Mouse (Mus musculus) stomach, embryonic 14.5 days (tissue): Measurements from ENCODE around the gene 1810055G02Rik. TPM values are rescaled to one million over a fixed set of nuclear protein-coding genes. Genes with fewer than 3 reads are reported as not detected.
A peak's percentile ranks its signal among the peaks of the same experiment; 100 is the strongest.

Source experiments
- ATAC-seq: fragments of 200-750 bp; cut with Nextera tagmentation; 2 replicates; pipeline ENCODE4 v1.8.0; 2017; ENCODE audit warnings: low read depth, moderate TSS enrichment; ENCODE audit not compliant: insufficient number of reproducible peaks, insufficient read depth, low FRiP score
- H3K27ac ChIP-seq: fragments of 300-500 bp; sonication (generic); 2 replicates; pipeline ENCODE4 v1.5.1; 2014; ENCODE audit warnings: mild to moderate bottlenecking, low read length, moderate library complexity, mixed read lengths
- H3K27me3 ChIP-seq: fragments of 300-500 bp; sonication (generic); 2 replicates; pipeline ENCODE4 v1.6.1; 2014; ENCODE audit warnings: low read length, control low read depth, mixed read lengths; ENCODE audit not compliant: control insufficient read depth, insufficient read depth
- H3K36me3 ChIP-seq: fragments of 300-500 bp; sonication (generic); 2 replicates; pipeline ENCODE4 v1.6.1; 2014; ENCODE audit warnings: mild to moderate bottlenecking, control low read depth, low read length, moderate library complexity, mixed read lengths; ENCODE audit not compliant: control insufficient read depth, insufficient read depth
- H3K4me1 ChIP-seq: fragments of 300-500 bp; sonication (generic); 2 replicates; pipeline ENCODE4 v1.6.1; 2014; ENCODE audit warnings: low read length, control low read depth, mixed read lengths; ENCODE audit not compliant: control insufficient read depth, insufficient read depth
- H3K4me2 ChIP-seq: fragments of 300-500 bp; sonication (generic); replicated peaks from 2 replicates; pipeline ENCODE4 v1.6.1; 2014; ENCODE audit warnings: low read depth, low read length, control low read depth
- H3K4me3 ChIP-seq: fragments of 300-500 bp; sonication (generic); 2 replicates; pipeline ENCODE4 v1.5.1; 2014; ENCODE audit warnings: low read depth, low read length, control low read depth
- H3K9ac ChIP-seq: fragments of 300-500 bp; sonication (generic); replicated peaks from 2 replicates; pipeline ENCODE4 v1.6.1; 2014; ENCODE audit warnings: low read depth, mild to moderate bottlenecking, control low read depth, low read length, moderate library complexity, mixed read lengths
- H3K9me3 ChIP-seq: fragments of 300-500 bp; sonication (generic); 2 replicates; pipeline ENCODE4 v1.6.1; 2016; ENCODE audit warnings: low read depth, low read length, control low read depth; ENCODE audit not compliant: control insufficient read depth
- WGBS: fragments of 180-500 bp; shearing (Covaris S2); extraction: QIAGEN DNeasy Blood & Tissue Kit; methylation state at CpG from one replicate; pipeline ENCODE4 v1.1.7; 2014; 5-methylcytosine and 5-hydroxymethylcytosine counted together
- polyA plus RNA-seq: library from polyadenylated mRNA; unstranded; fragments of >200 nt; fragmentation: Nextera tagmentation; extraction: Ambion mirVana; gene quantifications from 2 replicates; pipeline ENCODE4 v1.2.1, GENCODE M21; 2014

The 1810055G02Rik gene
- polyA plus RNA-seq, 1 experiment from 2014 or later: 44.3 TPM

DNA sequence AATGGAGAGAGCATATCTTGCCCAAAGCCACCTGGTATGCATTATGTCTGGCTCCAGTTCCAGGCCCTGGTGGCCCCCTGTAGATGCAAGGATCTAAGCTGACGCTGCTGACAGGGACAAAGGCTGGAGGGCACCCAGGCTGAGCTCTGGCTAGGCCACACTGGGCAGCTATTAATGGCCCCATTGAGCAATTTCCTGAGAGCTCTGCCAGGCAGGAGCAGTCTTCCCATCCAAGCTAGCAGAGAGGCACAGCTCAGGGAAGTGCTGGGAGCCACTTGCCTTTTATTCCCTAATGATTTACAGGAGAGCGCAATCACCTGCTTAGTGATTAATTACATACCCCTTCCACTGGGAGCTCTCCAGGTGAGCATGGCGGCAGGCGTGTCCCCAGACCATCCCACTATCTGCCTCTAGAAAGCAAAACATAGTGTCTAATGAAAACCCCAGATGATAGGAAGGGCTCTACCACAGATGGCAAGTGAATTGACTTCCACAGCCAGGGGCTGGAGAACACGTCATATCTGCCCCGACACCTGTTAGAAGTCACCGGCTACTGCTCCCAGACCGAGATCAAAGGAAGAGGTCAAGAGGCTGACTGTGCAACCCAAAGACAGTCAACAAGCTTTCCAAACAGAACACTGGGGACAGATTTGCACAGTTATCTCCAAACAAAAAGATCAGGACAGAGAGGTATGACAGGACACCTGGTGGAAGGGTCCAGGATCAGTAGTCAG, 33.8 kb upstream of the 1810055G02Rik start:
- Histone ChIP-seq H3K27ac (no peak overlapping the region), H3K4me3 (no peak overlapping the region), H3K27me3 (no peaks in the 10 kb centered on the region), H3K4me1 (no peaks in the 10 kb centered on the region; the same call in 1 of the 2 replicates), H3K9ac (no peak overlapping the region), H3K36me3 (no peaks in the 10 kb centered on the region), H3K9me3 (no peaks in the 10 kb centered on the region), H3K4me2 (no peak overlapping the region)
- no peak for ATAC-seq
- WGBS: 76% methylated on average over 8 of the region's 8 CpGs

DNA sequence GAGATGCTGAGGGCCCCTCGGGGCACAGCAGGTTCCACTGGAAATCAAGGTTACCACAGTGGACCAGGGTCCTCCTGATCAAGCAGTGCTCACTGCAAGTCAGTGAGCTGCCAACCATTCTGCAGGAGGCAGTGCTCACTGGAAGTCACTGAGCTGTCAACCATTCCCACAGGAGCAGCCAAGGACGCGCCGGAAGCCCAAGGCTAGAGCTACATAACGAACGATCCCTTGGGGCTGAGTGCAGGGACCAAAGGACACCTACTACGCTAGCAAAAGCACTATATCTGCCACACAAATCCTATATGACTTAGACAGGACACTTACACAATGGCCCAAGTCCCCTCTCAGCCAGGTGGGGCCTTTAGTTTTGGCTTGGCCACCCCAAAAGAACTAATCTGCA, 27.4 kb upstream of the 1810055G02Rik start:
- peaks cover 47% of the 10 kb centered on the region for H3K4me1 ChIP-seq
- no peak overlapping the region for H3K9ac ChIP-seq
- no peak overlapping the region for H3K4me3 ChIP-seq
- WGBS: 85% methylated on average over 7 of the region's 7 CpGs
- H3K36me3 ChIP-seq: no peaks in the 10 kb centered on the region
- H3K4me2 ChIP-seq: 0 out of 2 replicates have a peak overlapping the region, but pooled peaks have one; percentile 5
- no peaks in the 10 kb centered on the region for H3K9me3 ChIP-seq
- ATAC-seq: no peak
- no peaks in the 10 kb centered on the region for H3K27me3 ChIP-seq
- peak overlapping the region; percentile 79 for H3K27ac ChIP-seq

DNA sequence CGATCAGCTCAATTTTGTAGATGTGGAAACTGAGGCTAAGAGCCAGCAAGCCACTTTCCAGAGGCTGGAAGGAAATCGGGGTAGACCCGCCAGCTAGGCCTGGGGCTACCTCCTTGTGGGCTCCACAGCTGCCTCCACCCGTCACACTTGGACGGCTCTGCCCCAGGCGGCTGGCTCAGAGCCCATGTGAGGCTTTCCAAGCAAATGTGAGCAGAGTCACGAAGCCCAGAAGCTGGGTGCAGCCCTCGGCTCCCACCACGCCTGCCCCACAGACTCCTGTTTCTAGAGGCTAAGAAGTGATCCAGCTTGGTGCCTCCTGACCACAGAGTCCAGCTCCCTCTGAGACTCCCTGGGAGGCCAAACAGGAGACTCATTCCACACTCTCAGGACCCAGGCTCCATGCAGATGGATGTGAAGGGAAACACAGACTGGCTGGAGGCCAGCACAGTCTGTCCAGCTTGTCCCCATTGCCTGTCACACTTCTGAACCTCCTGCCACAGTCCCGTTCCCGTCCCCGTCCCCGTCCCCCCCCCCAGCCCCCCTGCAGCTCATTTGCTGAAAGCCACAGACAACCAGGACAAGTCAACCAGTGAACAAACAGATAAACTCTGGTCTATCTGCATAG, 26.7 kb upstream of the 1810055G02Rik start:
- Histone ChIP-seq H3K4me3 (no peak overlapping the region), H3K4me2 (peak overlapping the region; percentile 5; the same call in 1 of the 2 replicates), H3K27me3 (no peaks in the 10 kb centered on the region), H3K27ac (peak overlapping the region; percentile 79), H3K9ac (no peak overlapping the region), H3K4me1 (peaks cover 47% of the 10 kb centered on the region), H3K36me3 (no peaks in the 10 kb centered on the region), H3K9me3 (no peaks in the 10 kb centered on the region)
- 34% methylated on average over 13 of the region's 13 CpGs for WGBS
- ATAC-seq: peak; percentile 60

DNA sequence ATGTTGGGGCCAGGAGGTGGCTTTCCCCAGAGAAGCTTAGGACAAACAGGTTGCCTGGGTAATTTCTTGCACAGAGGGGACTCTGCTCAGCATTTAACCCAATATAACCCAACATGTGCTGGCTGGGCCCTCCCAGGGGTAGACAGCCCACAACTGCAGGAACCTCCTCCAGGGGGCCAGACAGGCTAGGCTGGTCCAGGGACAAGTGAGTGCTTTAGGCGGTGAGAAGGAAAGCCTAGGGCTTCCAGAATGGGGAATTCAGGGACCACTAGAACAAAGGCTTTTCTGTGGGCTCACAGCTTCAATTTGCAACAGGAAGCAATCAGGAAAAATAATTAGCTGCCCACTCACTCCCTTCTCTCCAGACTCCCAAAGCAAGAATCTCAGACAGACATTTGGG, 23.7 kb upstream of the 1810055G02Rik start:
- 19% methylated on average over 1 of the region's 1 CpGs for WGBS
- H3K9me3 ChIP-seq: no peaks in the 10 kb centered on the region
- H3K4me2 ChIP-seq: peak overlapping the region; percentile 97
- H3K4me3 ChIP-seq: peak overlapping the region; percentile 97; the same call in 1 of the 2 replicates
- 0 out of 2 replicates have a peak overlapping the region, but pooled peaks have one; percentile 98 for H3K9ac ChIP-seq
- H3K27me3 ChIP-seq: no peaks in the 10 kb centered on the region
- no peak for ATAC-seq
- H3K4me1 ChIP-seq: peaks cover 63% of the 10 kb centered on the region
- peak overlapping the region; percentile 11; the same call in 1 of the 2 replicates for H3K27ac ChIP-seq
- no peaks in the 10 kb centered on the region for H3K36me3 ChIP-seq

DNA sequence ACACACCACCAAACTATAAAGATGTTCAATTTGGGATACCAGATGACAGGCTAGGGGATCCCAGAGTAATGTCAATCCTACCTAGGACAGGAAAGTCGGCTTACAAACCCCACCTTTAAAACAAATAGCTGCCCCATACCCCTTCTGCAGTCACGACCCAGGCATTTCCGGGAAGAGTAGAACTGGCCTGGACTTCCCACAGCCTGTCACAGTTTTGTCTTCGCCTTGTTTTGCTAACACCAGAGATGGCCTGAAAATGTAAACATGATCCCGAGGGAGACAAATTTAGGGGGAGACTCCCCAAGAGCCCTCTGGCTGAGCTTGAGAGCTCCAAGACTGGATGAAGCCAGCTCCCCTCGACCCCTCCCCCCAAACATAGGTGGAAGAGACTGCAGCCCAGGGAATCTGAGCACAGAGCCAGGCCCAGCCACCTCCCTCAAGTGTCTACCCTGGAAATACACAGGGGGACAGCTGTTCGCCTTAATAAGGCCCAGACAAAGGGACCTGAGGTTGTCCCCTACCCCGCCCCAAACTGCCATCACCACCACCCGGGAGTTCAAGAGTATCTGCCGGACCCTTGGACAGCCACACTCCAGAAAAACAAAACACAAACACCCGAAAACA, 23.0 kb upstream of the 1810055G02Rik start:
- no peak for ATAC-seq
- 8% methylated on average over 11 of the region's 11 CpGs for WGBS
- no peaks in the 10 kb centered on the region for H3K9me3 ChIP-seq
- peaks cover 58% of the 10 kb centered on the region for H3K4me1 ChIP-seq
- H3K4me3 ChIP-seq: peak overlapping the region; percentile 97
- H3K27ac ChIP-seq: peak overlapping the region; percentile 88; the same call in 1 of the 2 replicates
- peak overlapping the region; percentile 98 for H3K9ac ChIP-seq
- peak overlapping the region; percentile 97 for H3K4me2 ChIP-seq
- H3K27me3 ChIP-seq: no peaks in the 10 kb centered on the region
- H3K36me3 ChIP-seq: no peaks in the 10 kb centered on the region

DNA sequence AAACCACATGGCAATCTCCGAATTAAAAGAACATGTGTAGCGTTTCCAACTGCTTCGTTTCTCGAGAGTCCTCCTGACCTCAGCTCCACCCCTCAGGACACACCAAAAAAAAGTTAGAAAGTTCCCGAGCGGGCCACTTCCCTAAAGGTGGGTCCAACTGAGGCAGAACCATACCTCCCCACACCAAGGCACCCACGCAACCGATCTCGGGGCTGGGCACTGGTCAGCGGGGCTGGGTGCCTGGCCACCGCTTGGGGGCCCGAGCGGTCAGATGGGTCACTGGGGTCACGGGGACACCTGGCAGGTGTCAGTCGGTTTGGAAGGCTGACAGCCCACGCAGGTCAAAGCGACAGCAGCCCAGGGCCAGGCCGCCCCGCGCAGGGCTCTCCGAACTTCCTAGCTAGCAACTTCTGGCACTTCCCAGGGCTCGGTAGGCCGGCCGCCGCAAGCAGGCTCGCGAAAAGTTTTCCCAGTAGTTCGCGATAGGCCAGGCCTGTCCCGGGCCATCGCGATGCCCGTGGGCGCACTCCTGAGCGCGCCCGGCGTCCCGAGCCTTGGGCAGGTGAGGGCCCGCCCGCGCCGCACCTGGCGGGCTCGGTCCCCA, 22.4 kb upstream of the 1810055G02Rik start:
- Histone ChIP-seq H3K4me3 (peak overlapping the region; percentile 97), H3K4me2 (peak overlapping the region; percentile 97), H3K9me3 (no peaks in the 10 kb centered on the region), H3K9ac (peak overlapping the region; percentile 98), H3K27ac (peak overlapping the region; percentile 88), H3K36me3 (no peaks in the 10 kb centered on the region), H3K27me3 (no peaks in the 10 kb centered on the region), H3K4me1 (peaks cover 54% of the 10 kb centered on the region)
- WGBS: under 1% methylated on average over 45 of the region's 45 CpGs
- ATAC-seq: peak; percentile 12; the same call in 1 of the 2 replicates

DNA sequence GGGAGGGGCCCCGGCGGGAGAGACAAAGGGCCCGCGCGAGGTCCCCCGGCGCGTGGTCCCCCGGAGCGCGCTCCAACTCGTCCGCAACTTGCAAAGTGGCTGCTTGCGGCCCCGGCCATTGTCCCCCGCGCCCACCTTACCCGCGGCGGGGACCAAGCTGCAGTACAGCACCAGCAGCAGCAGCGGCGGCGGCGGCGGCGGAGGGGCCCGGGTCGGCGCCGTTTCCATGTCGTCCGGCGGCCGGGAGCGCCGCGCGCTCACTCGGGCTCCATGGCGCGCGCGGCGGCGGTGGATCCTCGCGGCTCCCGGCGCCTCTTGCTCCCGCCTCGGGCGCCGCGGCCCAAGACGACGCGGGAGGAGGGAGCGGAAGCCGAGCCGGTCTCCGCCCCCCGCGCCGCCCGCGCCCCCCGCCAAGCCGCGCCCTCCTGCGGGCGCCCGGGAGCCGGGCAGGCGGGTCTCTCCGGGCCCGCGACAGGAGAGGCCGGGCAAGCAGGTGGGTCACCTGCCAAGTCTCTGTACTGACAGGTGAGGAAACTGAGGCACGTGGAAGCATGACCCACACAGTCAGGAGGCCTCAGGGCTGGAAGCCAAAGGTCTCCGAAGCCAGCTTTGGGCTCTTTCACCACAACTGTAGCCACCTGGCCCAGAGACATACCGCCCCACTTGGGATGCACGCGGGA, 21.7 kb upstream of the 1810055G02Rik start, which contains the start of gene Lrp5:
Gene Lrp5, minus strand, starts transcription at position 350 of the 680 bp plus-strand sequence.
- no peaks in the 10 kb centered on the region for H3K36me3 ChIP-seq
- H3K9ac ChIP-seq: peak within 1 kb of the TSS; percentile 98
- H3K27ac ChIP-seq: peak within 1 kb of the TSS; percentile 88
- H3K4me1 ChIP-seq: peaks cover 48% of the 10 kb centered on the region
- under 1% methylated on average over 79 of the region's 83 CpGs for WGBS
- H3K27me3 ChIP-seq: no peaks in the 10 kb centered on the region
- no peaks in the 10 kb centered on the region for H3K9me3 ChIP-seq
- H3K4me2 ChIP-seq: peak within 1 kb of the TSS; percentile 97
- peak; percentile 30; the same call in 1 of the 2 replicates for ATAC-seq
- H3K4me3 ChIP-seq: peak within 1 kb of the TSS; percentile 97
